Mouse (Mus musculus) forebrain, embryonic 16.5 days (tissue): ENCODE results near the gene Actl10. TPM values are rescaled to one million over a fixed set of nuclear protein-coding genes. Genes with fewer than 3 reads are reported as not detected.
A peak's percentile ranks its signal among the peaks of the same experiment; 100 is the strongest.

ENCODE experiments used
- ATAC-seq: fragments of 200-750 bp; cut with Nextera tagmentation; 2 replicates; pipeline ENCODE4 v1.8.0; 2017; ENCODE audit warnings: mild to moderate bottlenecking, moderate library complexity
- H3K27ac ChIP-seq: fragments of 300-500 bp; sonication (generic); 2 replicates; pipeline ENCODE4 v1.5.1; 2014; ENCODE audit warnings: low read length, control low read depth
- H3K27me3 ChIP-seq: fragments of 300-500 bp; sonication (generic); replicated peaks from 2 replicates; pipeline ENCODE4 v1.6.1; 2014; ENCODE audit warnings: low read length; ENCODE audit not compliant: control insufficient read depth, insufficient read depth
- H3K36me3 ChIP-seq: fragments of 300-500 bp; sonication (generic); 2 replicates; pipeline ENCODE4 v1.6.1; 2014; ENCODE audit not compliant: control insufficient read depth, insufficient read depth
- H3K4me1 ChIP-seq: fragments of 300-500 bp; sonication (generic); replicated peaks from 2 replicates; pipeline ENCODE4 v1.6.1; 2014; ENCODE audit warnings: low read length; ENCODE audit not compliant: control insufficient read depth, insufficient read depth
- H3K4me2 ChIP-seq: fragments of 300-500 bp; sonication (generic); 2 replicates; pipeline ENCODE4 v1.6.1; 2014; ENCODE audit warnings: mild to moderate bottlenecking, low read length, control low read depth
- H3K4me3 ChIP-seq: fragments of 300-500 bp; sonication (generic); replicated peaks from 2 replicates; pipeline ENCODE4 v1.5.1; 2014; ENCODE audit warnings: mild to moderate bottlenecking, low read length, control low read depth
- H3K9ac ChIP-seq: fragments of 300-500 bp; sonication (generic); replicated peaks from 2 replicates; pipeline ENCODE4 v1.6.1; 2014; ENCODE audit warnings: low read depth, low read length, control low read depth
- H3K9me3 ChIP-seq: fragments of 300-500 bp; sonication (generic); 2 replicates; pipeline ENCODE4 v1.6.1; 2016; ENCODE audit warnings: low read length; ENCODE audit not compliant: control insufficient read depth
- WGBS: fragments of 180-500 bp; shearing (Covaris S2); extraction: QIAGEN DNeasy Blood & Tissue Kit; methylation state at CpG from one replicate; pipeline ENCODE4 v1.1.7; 2014; 5-methylcytosine and 5-hydroxymethylcytosine counted together
- polyA plus RNA-seq: library from polyadenylated mRNA; unstranded; fragments of >200 nt; fragmentation: Nextera tagmentation; extraction: Ambion mirVana; gene quantifications from 2 replicates; pipeline ENCODE4 v1.2.1, GENCODE M21; 2015

Actl10 gene
- polyA plus RNA-seq: 0.37 and 0.86 TPM in 2 replicates

GRCm38 (mm10) chr2:154551476-154551875 is at the start of gene Actl10:
Gene Actl10, plus strand, starts transcription at chr2:154551776.
- Histone ChIP-seq H3K9me3 (no peaks in the 10 kb centered on the region), H3K27me3 (no peaks in the 10 kb centered on the region; the same call in 1 of the 2 replicates), H3K4me2 (peak within 1 kb of the TSS; percentile 22), H3K9ac (peak within 1 kb of the TSS; percentile 10; the same call in 1 of the 2 replicates), H3K4me3 (no peak within 1 kb of the TSS), H3K4me1 (peaks cover 31% of the 10 kb centered on the region), H3K36me3 (no peaks in the 10 kb centered on the region), H3K27ac (peak within 1 kb of the TSS; percentile 54)
- WGBS: 82% methylated on average over 4 of the region's 4 CpGs
- ATAC-seq: no peak

- H3K4me1 ChIP-seq: peaks cover 16% of the 10 kb centered on the region
- peaks cover 12% of the 10 kb centered on the region for H3K36me3 ChIP-seq
- no peak overlapping the region for H3K9ac ChIP-seq
- no peak overlapping the region for H3K4me2 ChIP-seq
- H3K4me3 ChIP-seq: no peak overlapping the region
- no peaks in the 10 kb centered on the region for H3K27me3 ChIP-seq
- WGBS: 20% methylated on average over 2 of the region's 2 CpGs
- no peak for ATAC-seq
- H3K9me3 ChIP-seq: no peaks in the 10 kb centered on the region
- peak overlapping the region; percentile 47 for H3K27ac ChIP-seq
Measured at GRCm38 (mm10) chr2:154507076-154507475, 44.5 kb upstream of the Actl10 start.

- no peak for ATAC-seq
- no peak overlapping the region for H3K9ac ChIP-seq
- 52% methylated on average over 9 of the region's 9 CpGs for WGBS
- no peaks in the 10 kb centered on the region for H3K9me3 ChIP-seq
- peaks cover 15% of the 10 kb centered on the region for H3K36me3 ChIP-seq
- H3K4me2 ChIP-seq: no peak overlapping the region
- H3K4me1 ChIP-seq: peaks cover 16% of the 10 kb centered on the region
- peak overlapping the region; percentile 47 for H3K27ac ChIP-seq
- no peak overlapping the region for H3K4me3 ChIP-seq
- H3K27me3 ChIP-seq: no peaks in the 10 kb centered on the region
Measured at GRCm38 (mm10) chr2:154507566-154508283, 43.9 kb upstream of the Actl10 start.

- Histone ChIP-seq H3K4me1 (peaks cover 16% of the 10 kb centered on the region), H3K36me3 (peaks cover 15% of the 10 kb centered on the region), H3K9me3 (no peaks in the 10 kb centered on the region), H3K27ac (no peak overlapping the region; the same call in 1 of the 2 replicates), H3K4me3 (no peak overlapping the region), H3K9ac (no peak overlapping the region), H3K27me3 (no peaks in the 10 kb centered on the region), H3K4me2 (no peak overlapping the region)
- 80% methylated on average over 4 of the region's 4 CpGs for WGBS
- ATAC-seq: no peak
Measured at GRCm38 (mm10) chr2:154508450-154508849, 43.1 kb upstream of the Actl10 start.

GRCm38 (mm10) chr2:154510141-154510540 is 41.4 kb upstream of the Actl10 start:
- peaks cover 16% of the 10 kb centered on the region for H3K4me1 ChIP-seq
- H3K36me3 ChIP-seq: peaks cover 15% of the 10 kb centered on the region
- no peak overlapping the region for H3K4me2 ChIP-seq
- ATAC-seq: no peak
- no peak overlapping the region for H3K27ac ChIP-seq
- H3K9ac ChIP-seq: no peak overlapping the region
- H3K4me3 ChIP-seq: no peak overlapping the region
- WGBS: 92% methylated on average over 3 of the region's 3 CpGs
- no peaks in the 10 kb centered on the region for H3K27me3 ChIP-seq
- no peaks in the 10 kb centered on the region for H3K9me3 ChIP-seq

GRCm38 (mm10) chr2:154516944-154517343 is 34.6 kb upstream of the Actl10 start:
- ATAC-seq: no peak
- Histone ChIP-seq H3K4me1 (no peaks in the 10 kb centered on the region), H3K9ac (no peak overlapping the region), H3K27me3 (no peaks in the 10 kb centered on the region), H3K4me3 (no peak overlapping the region), H3K27ac (no peak overlapping the region), H3K4me2 (no peak overlapping the region), H3K9me3 (no peaks in the 10 kb centered on the region), H3K36me3 (peaks cover 6% of the 10 kb centered on the region)
- WGBS: 94% methylated on average over 3 of the region's 3 CpGs

- H3K36me3 ChIP-seq: peaks cover 3% of the 10 kb centered on the region; the same call in 1 of the 2 replicates
- H3K9me3 ChIP-seq: no peaks in the 10 kb centered on the region
- ATAC-seq: no peak
- no peak overlapping the region for H3K9ac ChIP-seq
- no peaks in the 10 kb centered on the region for H3K4me1 ChIP-seq
- H3K27me3 ChIP-seq: no peaks in the 10 kb centered on the region
- WGBS: 93% methylated on average over 5 of the region's 5 CpGs
- H3K4me3 ChIP-seq: no peak overlapping the region
- no peak overlapping the region for H3K27ac ChIP-seq
- no peak overlapping the region for H3K4me2 ChIP-seq
Measured at GRCm38 (mm10) chr2:154517424-154517823, 34.2 kb upstream of the Actl10 start.

GRCm38 (mm10) chr2:154521449-154521848 is 30.1 kb upstream of the Actl10 start:
- Histone ChIP-seq H3K27ac (no peak overlapping the region), H3K4me1 (peaks cover 3% of the 10 kb centered on the region; the same call in 1 of the 2 replicates), H3K9ac (no peak overlapping the region), H3K4me2 (no peak overlapping the region), H3K9me3 (no peaks in the 10 kb centered on the region), H3K36me3 (peaks cover 24% of the 10 kb centered on the region), H3K27me3 (no peaks in the 10 kb centered on the region), H3K4me3 (no peak overlapping the region)
- ATAC-seq: no peak

- H3K27ac ChIP-seq: no peak overlapping the region
- no peak overlapping the region for H3K4me2 ChIP-seq
- H3K4me1 ChIP-seq: peaks cover 5% of the 10 kb centered on the region; the same call in 1 of the 2 replicates
- no peak overlapping the region for H3K4me3 ChIP-seq
- H3K27me3 ChIP-seq: no peaks in the 10 kb centered on the region
- WGBS: 96% methylated on average over 5 of the region's 5 CpGs
- H3K9me3 ChIP-seq: no peaks in the 10 kb centered on the region
- no peak for ATAC-seq
- H3K36me3 ChIP-seq: peaks cover 24% of the 10 kb centered on the region
- no peak overlapping the region for H3K9ac ChIP-seq
Measured at GRCm38 (mm10) chr2:154522334-154522733, 29.2 kb upstream of the Actl10 start.
